Mouse (Mus musculus) stomach, embryonic 15.5 days (tissue): ENCODE results near the gene Rmnd5a. TPM values are rescaled to one million over a fixed set of nuclear protein-coding genes. Genes with fewer than 3 reads are reported as not detected.

Source experiments
- ATAC-seq: fragments of 200-750 bp; cut with Nextera tagmentation; 2 replicates; pipeline ENCODE4 v1.8.0; 2017; ENCODE audit warnings: low read depth, moderate number of reproducible peaks, moderate TSS enrichment; ENCODE audit not compliant: insufficient read depth, low FRiP score
- H3K27ac ChIP-seq: fragments of 300-500 bp; sonication (generic); 2 replicates; pipeline ENCODE4 v1.5.1; 2015; ENCODE audit warnings: mild to moderate bottlenecking, inconsistent platforms
- H3K27me3 ChIP-seq: fragments of 300-500 bp; sonication (generic); replicated peaks from 2 replicates; pipeline ENCODE4 v1.6.1; 2015; ENCODE audit warnings: inconsistent platforms
- H3K36me3 ChIP-seq: fragments of 300-500 bp; sonication (generic); 2 replicates; pipeline ENCODE4 v1.6.1; 2015; ENCODE audit warnings: inconsistent platforms
- H3K4me1 ChIP-seq: fragments of 300-500 bp; sonication (generic); 2 replicates; pipeline ENCODE4 v1.6.1; 2015; ENCODE audit warnings: inconsistent platforms
- H3K4me2 ChIP-seq: fragments of 300-500 bp; sonication (generic); 2 replicates; pipeline ENCODE4 v1.6.1; 2015; ENCODE audit warnings: mild to moderate bottlenecking, inconsistent platforms
- H3K4me3 ChIP-seq: fragments of 300-500 bp; sonication (generic); replicated peaks from 2 replicates; pipeline ENCODE4 v1.5.1; 2015; ENCODE audit warnings: inconsistent platforms
- H3K9ac ChIP-seq: fragments of 300-500 bp; sonication (generic); 2 replicates; pipeline ENCODE4 v1.6.1; 2015; ENCODE audit warnings: inconsistent platforms
- H3K9me3 ChIP-seq: fragments of 300-500 bp; sonication (generic); 2 replicates; pipeline ENCODE4 v1.6.1; 2016; ENCODE audit warnings: inconsistent platforms
- WGBS: fragments of 180-500 bp; shearing (Covaris S2); methylation state at CpG from one replicate; pipeline ENCODE4 v1.1.7; 2015; 5-methylcytosine and 5-hydroxymethylcytosine counted together
- polyA plus RNA-seq: library from polyadenylated mRNA; unstranded; fragments of >200 nt; fragmentation: Nextera tagmentation; extraction: Ambion mirVana; gene quantifications from 2 replicates; pipeline ENCODE4 v1.2.1, GENCODE M21; 2015

Rmnd5a gene
- polyA plus RNA-seq, 1 experiment from 2014 or later, result 14.3 TPM

- Histone ChIP-seq H3K4me3 (no peak overlapping the region), H3K9me3 (no peaks in the 10 kb centered on the region), H3K27me3 (no peaks in the 10 kb centered on the region), H3K36me3 (peaks cover 10% of the 10 kb centered on the region), H3K27ac (no peak overlapping the region), H3K4me2 (no peak overlapping the region), H3K4me1 (no peaks in the 10 kb centered on the region), H3K9ac (no peak overlapping the region)
- no peak for ATAC-seq
- WGBS, result 95% methylated on average over 1 of the region's 1 CpGs
Observed at GRCm38 (mm10) chr6:71396016-71396415, 44.4 kb downstream of the Rmnd5a start.

GRCm38 (mm10) chr6:71390496-71390895 is 49.9 kb downstream of the Rmnd5a start:
- H3K9me3 ChIP-seq, result no peaks in the 10 kb centered on the region
- H3K4me2 ChIP-seq, result no peak overlapping the region
- no peak for ATAC-seq
- H3K27me3 ChIP-seq, result no peaks in the 10 kb centered on the region
- no peak overlapping the region for H3K4me3 ChIP-seq
- no peaks in the 10 kb centered on the region for H3K4me1 ChIP-seq
- H3K36me3 ChIP-seq, result peaks cover 10% of the 10 kb centered on the region
- no peak overlapping the region for H3K9ac ChIP-seq
- 93% methylated on average over 2 of the region's 2 CpGs for WGBS
- H3K27ac ChIP-seq, result no peak overlapping the region

- WGBS, result 85% methylated on average over 5 of the region's 5 CpGs
- Histone ChIP-seq H3K27me3 (no peaks in the 10 kb centered on the region), H3K9ac (no peak overlapping the region), H3K27ac (no peak overlapping the region), H3K4me1 (no peaks in the 10 kb centered on the region), H3K9me3 (no peaks in the 10 kb centered on the region), H3K4me2 (no peak overlapping the region), H3K4me3 (no peak overlapping the region), H3K36me3 (no peaks in the 10 kb centered on the region)
- no peak for ATAC-seq
Observed at GRCm38 (mm10) chr6:71381654-71382053, 58.8 kb downstream of the Rmnd5a start.

- no peak overlapping the region for H3K9ac ChIP-seq
- no peak for ATAC-seq
- no peak overlapping the region for H3K27ac ChIP-seq
- H3K4me3 ChIP-seq, result no peak overlapping the region
- 96% methylated on average over 13 of the region's 13 CpGs for WGBS
- no peaks in the 10 kb centered on the region for H3K9me3 ChIP-seq
- H3K27me3 ChIP-seq, result no peaks in the 10 kb centered on the region
- H3K4me1 ChIP-seq, result no peaks in the 10 kb centered on the region
- H3K36me3 ChIP-seq, result no peaks in the 10 kb centered on the region
- no peak overlapping the region for H3K4me2 ChIP-seq
Observed at GRCm38 (mm10) chr6:71376711-71377110, 63.7 kb downstream of the Rmnd5a start.

- 73% methylated on average over 2 of the region's 2 CpGs for WGBS
- Histone ChIP-seq H3K4me3 (no peak overlapping the region), H3K27me3 (no peaks in the 10 kb centered on the region), H3K4me2 (no peak overlapping the region), H3K4me1 (no peaks in the 10 kb centered on the region), H3K9me3 (no peaks in the 10 kb centered on the region), H3K9ac (no peak overlapping the region), H3K36me3 (no peaks in the 10 kb centered on the region), H3K27ac (no peak overlapping the region)
- ATAC-seq, result no peak
Observed at GRCm38 (mm10) chr6:71374921-71375320, 65.5 kb downstream of the Rmnd5a start.

GRCm38 (mm10) chr6:71374311-71374829 is 66.1 kb downstream of the Rmnd5a start:
- Histone ChIP-seq H3K4me3 (no peak overlapping the region), H3K9ac (no peak overlapping the region), H3K4me1 (no peaks in the 10 kb centered on the region), H3K27ac (no peak overlapping the region), H3K4me2 (no peak overlapping the region), H3K27me3 (no peaks in the 10 kb centered on the region), H3K36me3 (no peaks in the 10 kb centered on the region), H3K9me3 (no peaks in the 10 kb centered on the region)
- WGBS, result 87% methylated on average over 19 of the region's 19 CpGs
- no peak for ATAC-seq

GRCm38 (mm10) chr6:71373249-71373775 is 67.1 kb downstream of the Rmnd5a start, which contains the start of gene Cd8a:
Gene Cd8a, plus strand, starts transcription at chr6:71373427.
- no peak within 1 kb of the TSS for H3K27ac ChIP-seq
- H3K4me1 ChIP-seq, result no peaks in the 10 kb centered on the region
- 69% methylated on average over 14 of the region's 14 CpGs for WGBS
- H3K4me3 ChIP-seq, result no peak within 1 kb of the TSS
- no peaks in the 10 kb centered on the region for H3K9me3 ChIP-seq
- H3K4me2 ChIP-seq, result no peak within 1 kb of the TSS
- no peaks in the 10 kb centered on the region for H3K36me3 ChIP-seq
- H3K9ac ChIP-seq, result no peak within 1 kb of the TSS
- H3K27me3 ChIP-seq, result no peaks in the 10 kb centered on the region
- ATAC-seq, result no peak

GRCm38 (mm10) chr6:71372041-71372720 is 68.3 kb downstream of the Rmnd5a start:
- Histone ChIP-seq H3K4me1 (no peaks in the 10 kb centered on the region), H3K4me3 (no peak overlapping the region), H3K36me3 (no peaks in the 10 kb centered on the region), H3K27me3 (no peaks in the 10 kb centered on the region), H3K9me3 (no peaks in the 10 kb centered on the region), H3K9ac (no peak overlapping the region), H3K27ac (no peak overlapping the region), H3K4me2 (no peak overlapping the region)
- whole genome bisulfite sequencing, result 87% methylated on average over 5 of the region's 5 CpGs
- no peak for ATAC-seq

GRCm38 (mm10) chr6:71371085-71371605 is 69.3 kb downstream of the Rmnd5a start:
- WGBS, result 78% methylated on average over 5 of the region's 5 CpGs

GRCm38 (mm10) chr6:71369416-71369815 is 71.0 kb downstream of the Rmnd5a start:
- H3K27me3 ChIP-seq, result no peaks in the 10 kb centered on the region
- no peak overlapping the region for H3K4me3 ChIP-seq
- H3K4me2 ChIP-seq, result no peak overlapping the region
- no peaks in the 10 kb centered on the region for H3K4me1 ChIP-seq
- no peaks in the 10 kb centered on the region for H3K9me3 ChIP-seq
- ATAC-seq, result no peak
- 91% methylated on average over 6 of the region's 6 CpGs for WGBS
- no peaks in the 10 kb centered on the region for H3K36me3 ChIP-seq
- H3K9ac ChIP-seq, result no peak overlapping the region
- no peak overlapping the region for H3K27ac ChIP-seq

More at GRCm38 (mm10) chr6:71371085-71371605, 69.3 kb downstream of the Rmnd5a start:
- Histone ChIP-seq H3K4me3 (no peak overlapping the region), H3K9ac (no peak overlapping the region), H3K4me1 (no peaks in the 10 kb centered on the region), H3K4me2 (no peak overlapping the region), H3K9me3 (no peaks in the 10 kb centered on the region), H3K36me3 (no peaks in the 10 kb centered on the region), H3K27me3 (no peaks in the 10 kb centered on the region), H3K27ac (no peak overlapping the region)
- ATAC-seq, result no peak

GRCm38 (mm10) chr6:71363995-71364394 is 76.4 kb downstream of the Rmnd5a start:
- Histone ChIP-seq H3K9me3 (no peaks in the 10 kb centered on the region), H3K4me2 (no peak overlapping the region), H3K4me3 (no peak overlapping the region), H3K27ac (no peak overlapping the region), H3K27me3 (no peaks in the 10 kb centered on the region), H3K36me3 (no peaks in the 10 kb centered on the region), H3K4me1 (no peaks in the 10 kb centered on the region), H3K9ac (no peak overlapping the region)
- WGBS, result 77% methylated on average over 2 of the region's 2 CpGs
- no peak for ATAC-seq

- Histone ChIP-seq H3K4me2 (no peak overlapping the region), H3K9me3 (no peaks in the 10 kb centered on the region), H3K27ac (no peak overlapping the region), H3K4me1 (no peaks in the 10 kb centered on the region), H3K36me3 (no peaks in the 10 kb centered on the region), H3K9ac (no peak overlapping the region), H3K4me3 (no peak overlapping the region), H3K27me3 (no peaks in the 10 kb centered on the region)
- ATAC-seq, result no peak
- WGBS, result 73% methylated on average over 10 of the region's 10 CpGs
Observed at GRCm38 (mm10) chr6:71361156-71361670, 79.2 kb downstream of the Rmnd5a start.
